Mouse (Mus musculus) forebrain, embryonic 12.5 days (tissue): ENCODE measurements around the gene Synj1. TPM values are rescaled to one million over a fixed set of nuclear protein-coding genes. Genes with fewer than 3 reads are reported as not detected.

Experiments
- ATAC-seq: fragments of 200-750 bp; cut with Nextera tagmentation; 2 replicates; pipeline ENCODE4 v1.8.0; 2017; ENCODE audit warnings: moderate TSS enrichment; ENCODE audit not compliant: low FRiP score
- H3K27ac ChIP-seq: fragments of 300-500 bp; sonication (generic); 2 replicates; pipeline ENCODE4 v1.5.1; 2016; ENCODE audit warnings: mild to moderate bottlenecking
- H3K27me3 ChIP-seq: fragments of 300-500 bp; sonication (generic); 2 replicates; pipeline ENCODE4 v1.6.1; 2016; ENCODE audit warnings: mild to moderate bottlenecking
- H3K36me3 ChIP-seq: fragments of 300-500 bp; sonication (generic); replicated peaks from 2 replicates; pipeline ENCODE4 v1.6.1; 2016; ENCODE audit warnings: mild to moderate bottlenecking
- H3K4me1 ChIP-seq: fragments of 300-500 bp; sonication (generic); 2 replicates; pipeline ENCODE4 v1.6.1; 2016
- H3K4me2 ChIP-seq: fragments of 300-500 bp; sonication (generic); 2 replicates; pipeline ENCODE4 v1.6.1; 2016; ENCODE audit warnings: mild to moderate bottlenecking, moderate library complexity
- H3K4me3 ChIP-seq: fragments of 300-500 bp; sonication (generic); replicated peaks from 2 replicates; pipeline ENCODE4 v1.5.1; 2016; ENCODE audit warnings: mild to moderate bottlenecking
- H3K9ac ChIP-seq: fragments of 300-500 bp; sonication (generic); 2 replicates; pipeline ENCODE4 v1.6.1; 2016; ENCODE audit warnings: mild to moderate bottlenecking
- H3K9me3 ChIP-seq: fragments of 300-500 bp; sonication (generic); 2 replicates; pipeline ENCODE4 v1.6.1; 2016
- WGBS: fragments of 180-500 bp; shearing (Covaris S2); methylation state at CpG from one replicate; pipeline ENCODE4 v1.1.7; 2016; 5-methylcytosine and 5-hydroxymethylcytosine counted together
- polyA plus RNA-seq: library from polyadenylated mRNA; unstranded; fragments of >200 nt; fragmentation: Nextera tagmentation; extraction: Ambion mirVana; gene quantifications from 2 replicates; pipeline ENCODE4 v1.2.1, GENCODE M21; 2016

Synj1 gene
- polyA plus RNA-seq, 1 experiment from 2014 or later: 26.6 TPM

DNA sequence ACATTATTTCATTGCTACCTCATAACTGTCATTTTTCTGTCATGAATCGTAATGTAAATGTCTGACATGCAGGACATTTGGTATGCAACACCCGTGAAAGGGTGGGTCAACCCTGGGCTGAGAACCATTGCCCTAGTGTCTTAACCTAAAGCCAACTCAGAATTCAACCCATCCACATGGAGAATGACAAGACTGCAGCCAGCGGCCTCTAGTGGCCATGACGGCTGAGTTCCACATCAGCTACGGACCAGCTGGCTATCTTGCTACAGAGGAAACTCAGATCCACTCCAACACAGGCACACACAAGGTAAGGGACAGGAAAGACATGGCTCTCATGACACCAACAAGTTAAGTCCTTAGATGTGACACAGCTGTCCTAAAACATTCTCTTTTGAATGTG, 85.6 kb downstream of the Synj1 start:
- H3K9me3 ChIP-seq: no peaks in the 10 kb centered on the region
- WGBS: 36% methylated on average over 5 of the region's 5 CpGs
- no peak; the same call in 1 of the 2 replicates for ATAC-seq
- H3K27me3 ChIP-seq: no peaks in the 10 kb centered on the region
- H3K4me2 ChIP-seq: no peak overlapping the region
- no peak overlapping the region for H3K27ac ChIP-seq
- peaks cover 6% of the 10 kb centered on the region; the same call in 1 of the 2 replicates for H3K4me1 ChIP-seq
- H3K9ac ChIP-seq: no peak overlapping the region
- H3K4me3 ChIP-seq: no peak overlapping the region
- H3K36me3 ChIP-seq: peaks cover 36% of the 10 kb centered on the region; the same call in 1 of the 2 replicates

DNA sequence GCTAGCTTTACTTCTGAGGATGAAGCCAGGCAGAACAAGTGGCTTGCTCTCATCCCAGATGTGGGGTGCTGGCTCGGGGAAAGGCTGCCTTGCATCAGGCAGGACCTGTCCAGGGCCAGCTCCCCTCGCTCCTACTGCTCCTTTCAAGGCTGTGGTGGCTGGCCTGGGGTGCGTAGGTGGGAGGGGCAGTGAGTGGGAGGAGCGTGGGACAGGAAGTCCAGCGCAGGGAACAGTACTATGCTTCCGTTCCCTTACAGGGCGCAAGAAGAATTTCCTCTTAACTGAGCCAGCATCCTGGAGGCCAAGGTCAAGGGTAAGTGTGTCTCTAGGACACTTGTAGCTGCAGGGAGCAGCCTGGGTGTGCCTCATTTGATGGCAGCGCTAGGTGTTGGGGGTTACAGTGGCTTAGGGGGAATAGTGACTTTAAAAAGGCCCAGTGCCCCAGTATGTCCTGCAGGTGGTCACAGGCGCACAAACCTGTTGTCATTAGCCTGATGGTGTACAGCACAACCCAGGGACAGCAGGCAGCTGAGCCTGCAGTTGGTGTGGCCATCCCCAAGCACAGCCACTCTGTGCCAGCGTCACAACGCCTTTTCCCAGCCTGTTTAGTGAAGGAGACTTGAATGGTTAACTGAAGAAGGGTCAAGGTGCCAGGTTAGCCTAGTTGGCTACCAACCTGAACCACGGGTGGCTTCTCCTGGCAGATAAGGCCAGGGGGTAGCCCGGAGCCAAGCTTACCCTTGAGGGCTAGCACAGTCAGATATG, 86.3 kb downstream of the Synj1 start:
- H3K4me1 ChIP-seq: peaks cover 6% of the 10 kb centered on the region; the same call in 1 of the 2 replicates
- H3K4me3 ChIP-seq: no peak overlapping the region
- no peaks in the 10 kb centered on the region for H3K9me3 ChIP-seq
- ATAC-seq: no peak
- no peak overlapping the region for H3K4me2 ChIP-seq
- no peak overlapping the region for H3K9ac ChIP-seq
- WGBS: 91% methylated on average over 13 of the region's 13 CpGs
- no peaks in the 10 kb centered on the region for H3K27me3 ChIP-seq
- H3K27ac ChIP-seq: no peak overlapping the region
- peaks cover 34% of the 10 kb centered on the region; the same call in 1 of the 2 replicates for H3K36me3 ChIP-seq

DNA sequence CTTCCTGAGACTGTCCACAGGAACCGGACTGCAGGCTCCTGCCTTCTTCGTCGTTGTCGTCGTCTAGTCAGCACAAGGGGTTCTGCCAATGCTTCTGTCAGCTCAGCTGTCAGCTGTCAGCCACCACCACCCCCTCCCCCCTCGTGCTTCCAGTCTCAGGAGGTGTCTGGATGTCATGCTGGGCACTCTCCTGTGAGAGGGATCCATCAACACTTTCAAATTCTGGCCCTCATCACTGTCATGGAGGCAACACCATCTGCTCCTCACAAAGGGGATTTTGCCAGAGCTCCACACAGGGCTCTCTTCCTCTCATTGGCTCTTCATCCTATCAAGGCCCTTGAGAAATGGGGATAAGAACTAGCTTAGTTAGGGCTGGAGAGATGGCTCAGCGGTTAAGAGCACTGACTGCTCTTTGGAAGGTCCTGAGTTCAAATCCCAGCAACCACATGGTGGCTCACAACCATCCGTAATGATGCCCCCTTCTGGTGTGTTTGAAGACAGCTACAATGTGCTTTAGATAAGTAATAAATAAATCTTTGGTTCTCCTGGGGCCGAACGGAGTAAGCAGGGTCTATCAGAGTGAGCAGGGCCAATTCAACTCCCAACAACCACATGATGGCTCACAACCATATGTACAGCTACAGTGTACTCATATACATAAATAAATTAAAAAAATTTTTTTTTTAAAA, 89.5 kb downstream of the Synj1 start:
- peaks cover 12% of the 10 kb centered on the region; the same call in 1 of the 2 replicates for H3K36me3 ChIP-seq
- ATAC-seq: peak; percentile 58
- WGBS: 67% methylated on average over 10 of the region's 10 CpGs
- H3K9me3 ChIP-seq: no peaks in the 10 kb centered on the region
- H3K9ac ChIP-seq: no peak overlapping the region
- peaks cover 6% of the 10 kb centered on the region; the same call in 1 of the 2 replicates for H3K4me1 ChIP-seq
- H3K27ac ChIP-seq: 0 out of 2 replicates have a peak overlapping the region, but pooled peaks have one; percentile 43
- no peak overlapping the region for H3K4me2 ChIP-seq
- no peak overlapping the region for H3K4me3 ChIP-seq
- no peaks in the 10 kb centered on the region for H3K27me3 ChIP-seq

- 69% methylated on average over 8 of the region's 8 CpGs for WGBS
- H3K27ac ChIP-seq: no peak overlapping the region
- no peaks in the 10 kb centered on the region for H3K27me3 ChIP-seq
- H3K9ac ChIP-seq: no peak overlapping the region
- no peak overlapping the region for H3K4me3 ChIP-seq
- no peak overlapping the region for H3K4me2 ChIP-seq
- H3K4me1 ChIP-seq: peaks cover 10% of the 10 kb centered on the region
- no peak for ATAC-seq
- no peaks in the 10 kb centered on the region for H3K9me3 ChIP-seq
- no peaks in the 10 kb centered on the region for H3K36me3 ChIP-seq
Measured at GRCm38 (mm10) chr16:90917156-90917555, 94.0 kb downstream of the Synj1 start.

- Histone ChIP-seq H3K9ac (no peak overlapping the region), H3K27ac (no peak overlapping the region), H3K4me3 (no peak overlapping the region), H3K9me3 (no peaks in the 10 kb centered on the region), H3K4me2 (no peak overlapping the region), H3K36me3 (no peaks in the 10 kb centered on the region), H3K27me3 (no peaks in the 10 kb centered on the region), H3K4me1 (peaks cover 4% of the 10 kb centered on the region)
- ATAC-seq: no peak
- 25% methylated on average over 12 of the region's 12 CpGs for WGBS
Measured at GRCm38 (mm10) chr16:90916040-90916481, 95.0 kb downstream of the Synj1 start.

DNA sequence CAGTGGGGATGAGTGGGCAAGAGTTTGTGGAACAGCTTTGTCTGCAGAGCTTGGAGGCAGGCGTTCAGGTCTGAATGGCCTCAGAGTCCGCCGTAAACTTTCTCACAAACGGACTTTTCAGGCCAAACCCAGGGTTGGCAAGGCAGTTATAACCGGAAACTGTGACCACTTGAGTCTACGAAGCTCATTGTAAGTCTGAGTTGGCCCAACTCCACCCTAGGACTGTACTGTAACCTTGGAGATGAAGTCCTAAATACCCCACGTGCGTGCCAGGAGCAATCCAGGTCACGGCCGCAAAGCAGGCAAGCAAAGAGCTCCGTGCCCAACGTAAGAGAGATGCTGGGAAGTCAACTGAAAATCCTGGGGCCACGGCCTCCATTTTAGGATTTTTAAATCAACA, 99.3 kb downstream of the Synj1 start:
- H3K27me3 ChIP-seq: no peaks in the 10 kb centered on the region
- no peaks in the 10 kb centered on the region for H3K36me3 ChIP-seq
- no peak overlapping the region for H3K27ac ChIP-seq
- H3K9ac ChIP-seq: no peak overlapping the region
- H3K9me3 ChIP-seq: no peaks in the 10 kb centered on the region
- H3K4me1 ChIP-seq: peaks cover 4% of the 10 kb centered on the region; the same call in 1 of the 2 replicates
- ATAC-seq: no peak
- WGBS: 94% methylated on average over 13 of the region's 13 CpGs
- no peak overlapping the region for H3K4me2 ChIP-seq
- no peak overlapping the region for H3K4me3 ChIP-seq

GRCm38 (mm10) chr16:90910855-90911533, 100.1 kb downstream of the Synj1 start:
- Histone ChIP-seq H3K27ac (no peak overlapping the region), H3K9ac (no peak overlapping the region), H3K27me3 (no peaks in the 10 kb centered on the region), H3K4me3 (no peak overlapping the region), H3K4me2 (no peak overlapping the region), H3K4me1 (no peaks in the 10 kb centered on the region), H3K9me3 (no peaks in the 10 kb centered on the region), H3K36me3 (no peaks in the 10 kb centered on the region)
- 88% methylated on average over 17 of the region's 17 CpGs for WGBS
- ATAC-seq: no peak

GRCm38 (mm10) chr16:90907250-90907649, 103.9 kb downstream of the Synj1 start:
- no peaks in the 10 kb centered on the region for H3K9me3 ChIP-seq
- ATAC-seq: no peak
- no peaks in the 10 kb centered on the region for H3K4me1 ChIP-seq
- WGBS: 71% methylated on average over 7 of the region's 7 CpGs
- H3K9ac ChIP-seq: no peak overlapping the region
- no peak overlapping the region for H3K27ac ChIP-seq
- no peak overlapping the region for H3K4me2 ChIP-seq
- H3K36me3 ChIP-seq: no peaks in the 10 kb centered on the region
- H3K4me3 ChIP-seq: no peak overlapping the region
- H3K27me3 ChIP-seq: no peaks in the 10 kb centered on the region

DNA sequence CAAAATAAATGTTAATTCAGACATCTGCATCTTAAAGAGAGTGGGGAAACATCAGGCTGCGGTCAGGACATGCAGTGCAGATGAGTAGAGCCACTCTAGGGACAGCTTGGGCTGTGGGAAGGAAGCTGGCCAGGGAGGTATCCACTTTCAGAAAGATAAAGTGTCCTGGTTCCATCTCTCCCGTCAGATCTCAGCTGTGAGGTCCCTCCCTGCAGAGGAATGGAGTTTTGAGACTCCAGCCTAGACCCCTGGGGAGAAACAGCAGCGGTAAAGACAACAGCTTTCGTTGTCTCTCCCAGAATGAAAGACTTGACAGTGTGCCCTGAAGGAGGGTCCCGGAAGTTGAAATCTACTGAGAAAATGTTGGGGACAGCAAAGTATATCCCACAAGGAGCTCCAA, 107.8 kb downstream of the Synj1 start:
- H3K27me3 ChIP-seq: no peaks in the 10 kb centered on the region
- H3K9me3 ChIP-seq: no peaks in the 10 kb centered on the region
- H3K4me1 ChIP-seq: no peaks in the 10 kb centered on the region
- 39% methylated on average over 5 of the region's 5 CpGs for WGBS
- H3K36me3 ChIP-seq: no peaks in the 10 kb centered on the region
- no peak overlapping the region for H3K4me2 ChIP-seq
- no peak overlapping the region for H3K27ac ChIP-seq
- H3K4me3 ChIP-seq: no peak overlapping the region
- H3K9ac ChIP-seq: no peak overlapping the region
- ATAC-seq: no peak

DNA sequence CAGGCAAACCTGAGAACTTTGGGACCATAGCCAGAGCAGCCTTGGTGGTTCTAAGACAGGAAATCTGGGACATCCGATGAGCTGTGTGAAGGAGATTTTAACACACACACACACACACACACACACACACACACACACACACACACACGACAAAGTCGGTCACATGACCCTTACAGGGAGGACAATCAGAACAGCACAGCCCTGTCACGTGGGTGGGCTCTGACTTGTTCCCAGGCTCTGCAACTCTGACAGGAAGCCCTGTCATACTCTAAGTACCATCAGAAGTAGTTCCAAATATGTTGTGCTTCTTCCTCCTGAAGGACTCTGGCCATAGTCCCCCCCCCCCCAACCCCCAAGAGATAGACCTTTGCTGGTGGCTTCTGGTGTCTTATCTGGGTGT, 109.7 kb downstream of the Synj1 start:
- no peak overlapping the region for H3K4me2 ChIP-seq
- H3K27me3 ChIP-seq: no peaks in the 10 kb centered on the region
- H3K27ac ChIP-seq: no peak overlapping the region
- no peaks in the 10 kb centered on the region for H3K4me1 ChIP-seq
- WGBS: 62% methylated on average over 2 of the region's 4 CpGs
- no peak for ATAC-seq
- H3K36me3 ChIP-seq: no peaks in the 10 kb centered on the region
- H3K9ac ChIP-seq: no peak overlapping the region
- H3K4me3 ChIP-seq: no peak overlapping the region
- H3K9me3 ChIP-seq: no peaks in the 10 kb centered on the region

- H3K9me3 ChIP-seq: no peaks in the 10 kb centered on the region
- H3K27me3 ChIP-seq: no peaks in the 10 kb centered on the region
- no peak for ATAC-seq
- H3K4me1 ChIP-seq: no peaks in the 10 kb centered on the region
- WGBS: 57% methylated on average over 12 of the region's 12 CpGs
- no peak overlapping the region for H3K27ac ChIP-seq
- H3K4me2 ChIP-seq: no peak overlapping the region
- H3K9ac ChIP-seq: no peak overlapping the region
- H3K4me3 ChIP-seq: no peak overlapping the region
- no peaks in the 10 kb centered on the region for H3K36me3 ChIP-seq
Measured at GRCm38 (mm10) chr16:90899498-90899897, 111.6 kb downstream of the Synj1 start.

DNA sequence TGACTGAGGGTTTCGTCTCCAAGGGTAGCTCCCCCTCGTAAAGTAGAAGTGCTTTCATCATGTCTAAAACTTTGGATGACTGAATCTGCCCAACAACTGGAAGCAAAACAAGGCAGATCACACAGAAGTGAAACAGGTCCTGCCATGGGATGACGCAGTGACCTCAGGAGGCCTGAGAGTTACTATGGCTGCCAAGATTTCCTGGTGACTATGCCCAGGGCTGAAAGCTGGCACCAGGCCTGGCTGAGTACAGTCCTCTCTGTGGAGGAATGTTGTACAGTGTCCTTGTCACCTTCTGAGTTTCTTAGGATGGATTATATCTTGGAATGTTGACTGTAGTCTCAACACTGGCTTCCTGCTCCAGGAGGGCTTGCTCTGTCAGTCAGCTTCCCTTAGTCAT, 113.5 kb downstream of the Synj1 start:
- 91% methylated on average over 3 of the region's 3 CpGs for WGBS
- no peak for ATAC-seq

More for the DNA sequence above, 113.5 kb downstream of the Synj1 start:
- no peaks in the 10 kb centered on the region for H3K9me3 ChIP-seq
- H3K4me1 ChIP-seq: no peaks in the 10 kb centered on the region
- H3K4me2 ChIP-seq: no peak overlapping the region
- H3K4me3 ChIP-seq: no peak overlapping the region
- H3K27ac ChIP-seq: no peak overlapping the region
- no peaks in the 10 kb centered on the region for H3K36me3 ChIP-seq
- H3K27me3 ChIP-seq: no peaks in the 10 kb centered on the region
- H3K9ac ChIP-seq: no peak overlapping the region
